Mouse (Mus musculus): ENCODE data around the gene Eif1. TPM values are rescaled to one million over a fixed set of nuclear protein-coding genes. Genes with fewer than 3 reads are reported as not detected.
"Not testable (repeated sequence)": the region's sequence is repeated elsewhere in the genome, so short reads cannot be mapped to it uniquely, and the experiment has no call there.

Gene Eif1
- polyA plus RNA-seq, 1 experiment from 2014 or later = 1,476 TPM

GRCm38 (mm10) chr11:100301292-100301691 lies 18.4 kb upstream of the Eif1 start:
- no peaks in the 10 kb centered on the region for H3K4me1 ChIP-seq (ENCODE audit: control insufficient read depth, insufficient read depth, low read length)
- H3K36me3 ChIP-seq (ENCODE audit: control insufficient read depth, insufficient read depth, low read length) = no peaks in the 10 kb centered on the region
- H3K27me3 ChIP-seq (ENCODE audit: control insufficient read depth, insufficient read depth, low read length) = no peaks in the 10 kb centered on the region
- H3K27ac ChIP-seq (replicated peaks; ENCODE audit: low read depth, low read length) = no peak overlapping the region
- H3K9me3 ChIP-seq (ENCODE audit: control insufficient read depth, low read length) = no peaks in the 10 kb centered on the region
- H3K4me3 ChIP-seq (replicated peaks; ENCODE audit: low read depth, low read length) = no peak overlapping the region
- DNase-seq (no peak), ATAC-seq (ENCODE audit: low FRiP score, low TSS enrichment) (no peak)
- no peak overlapping the region for H3K4me2 ChIP-seq (ENCODE audit: low read length)
- no peak overlapping the region for H3K9ac ChIP-seq (replicated peaks; ENCODE audit: low read length)
- 90% methylated on average over 5 of the region's 5 CpGs for WGBS

GRCm38 (mm10) chr11:100307900-100308299 lies 11.8 kb upstream of the Eif1 start:
- Histone ChIP-seq H3K4me1 (ENCODE audit: control insufficient read depth, insufficient read depth, low read length) (no peaks in the 10 kb centered on the region), H3K36me3 (ENCODE audit: control insufficient read depth, insufficient read depth, low read length) (no peaks in the 10 kb centered on the region), H3K9ac (replicated peaks; ENCODE audit: low read length) (no peak overlapping the region), H3K4me2 (ENCODE audit: low read length) (no peak overlapping the region), H3K9me3 (ENCODE audit: control insufficient read depth, low read length) (no peaks in the 10 kb centered on the region), H3K4me3 (replicated peaks; ENCODE audit: low read depth, low read length) (no peak overlapping the region), H3K27ac (replicated peaks; ENCODE audit: low read depth, low read length) (no peak overlapping the region), H3K27me3 (ENCODE audit: control insufficient read depth, insufficient read depth, low read length) (no peaks in the 10 kb centered on the region)
- DNase-seq = no peak
- 94% methylated on average over 5 of the region's 5 CpGs for WGBS
- no peak for ATAC-seq (ENCODE audit: low FRiP score, low TSS enrichment)

DNA sequence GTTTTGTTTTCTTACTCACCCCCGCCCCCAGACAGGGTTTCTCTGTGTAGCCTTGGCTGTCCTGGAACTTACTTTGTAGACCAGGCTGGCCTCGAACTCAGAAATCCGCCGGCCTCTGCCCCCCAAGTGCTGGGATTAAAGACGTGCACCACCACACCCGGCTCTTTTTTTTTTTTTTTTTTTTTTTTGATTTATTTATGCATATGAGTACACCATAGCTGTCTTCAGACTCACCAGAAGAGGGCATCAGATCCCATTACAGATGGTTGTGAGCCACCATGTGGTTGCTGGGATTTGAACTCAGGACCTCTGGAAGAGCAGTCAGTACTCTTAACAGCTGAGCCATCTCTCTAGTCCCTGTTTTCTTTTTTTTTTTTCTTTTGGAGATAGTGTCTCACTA lies 11.0 kb upstream of the Eif1 start:
- H3K27ac ChIP-seq (replicated peaks; ENCODE audit: low read depth, low read length); ATAC-seq (ENCODE audit: low FRiP score, low TSS enrichment); H3K27me3 ChIP-seq (ENCODE audit: control insufficient read depth, insufficient read depth, low read length); DNase-seq; H3K4me3 ChIP-seq (replicated peaks; ENCODE audit: low read depth, low read length); H3K36me3 ChIP-seq (ENCODE audit: control insufficient read depth, insufficient read depth, low read length); H3K9ac ChIP-seq (replicated peaks; ENCODE audit: low read length); H3K9me3 ChIP-seq (ENCODE audit: control insufficient read depth, low read length); H3K4me2 ChIP-seq (ENCODE audit: low read length); H3K4me1 ChIP-seq (ENCODE audit: control insufficient read depth, insufficient read depth, low read length): not testable (repeated sequence)
- 90% methylated on average over 6 of the region's 6 CpGs for WGBS

DNA sequence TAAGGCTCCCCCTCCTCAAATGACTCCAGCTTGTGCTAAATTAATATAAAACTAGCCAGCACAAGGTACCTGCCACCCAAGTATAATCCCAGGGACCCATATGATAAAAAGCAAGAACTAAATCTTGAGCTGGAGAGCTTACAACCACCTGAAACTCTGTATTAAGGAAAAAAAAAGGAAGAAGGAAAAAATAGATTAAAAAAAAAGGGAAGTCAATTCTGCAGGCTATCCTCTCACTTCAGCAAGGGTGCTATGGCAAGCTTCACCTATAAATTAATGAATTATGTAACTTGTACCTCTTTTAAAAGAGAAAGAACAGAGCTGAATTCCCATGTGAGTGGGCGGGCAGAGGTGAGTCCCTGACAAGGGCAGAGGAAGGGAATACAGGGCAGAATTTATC lies 8.0 kb upstream of the Eif1 start:
- H3K27ac ChIP-seq (replicated peaks; ENCODE audit: low read depth, low read length) = no peak overlapping the region
- no peak overlapping the region for H3K4me2 ChIP-seq (ENCODE audit: low read length)
- no peaks in the 10 kb centered on the region for H3K4me1 ChIP-seq (ENCODE audit: control insufficient read depth, insufficient read depth, low read length)
- DNase-seq (no peak), ATAC-seq (ENCODE audit: low FRiP score, low TSS enrichment) (no peak)
- WGBS = 80% methylated on average over 1 of the region's 1 CpGs
- no peaks in the 10 kb centered on the region for H3K27me3 ChIP-seq (ENCODE audit: control insufficient read depth, insufficient read depth, low read length)
- no peak overlapping the region for H3K4me3 ChIP-seq (replicated peaks; ENCODE audit: low read depth, low read length)
- no peaks in the 10 kb centered on the region for H3K36me3 ChIP-seq (ENCODE audit: control insufficient read depth, insufficient read depth, low read length)
- H3K9ac ChIP-seq (replicated peaks; ENCODE audit: low read length) = no peak overlapping the region
- no peaks in the 10 kb centered on the region for H3K9me3 ChIP-seq (ENCODE audit: control insufficient read depth, low read length)

DNA sequence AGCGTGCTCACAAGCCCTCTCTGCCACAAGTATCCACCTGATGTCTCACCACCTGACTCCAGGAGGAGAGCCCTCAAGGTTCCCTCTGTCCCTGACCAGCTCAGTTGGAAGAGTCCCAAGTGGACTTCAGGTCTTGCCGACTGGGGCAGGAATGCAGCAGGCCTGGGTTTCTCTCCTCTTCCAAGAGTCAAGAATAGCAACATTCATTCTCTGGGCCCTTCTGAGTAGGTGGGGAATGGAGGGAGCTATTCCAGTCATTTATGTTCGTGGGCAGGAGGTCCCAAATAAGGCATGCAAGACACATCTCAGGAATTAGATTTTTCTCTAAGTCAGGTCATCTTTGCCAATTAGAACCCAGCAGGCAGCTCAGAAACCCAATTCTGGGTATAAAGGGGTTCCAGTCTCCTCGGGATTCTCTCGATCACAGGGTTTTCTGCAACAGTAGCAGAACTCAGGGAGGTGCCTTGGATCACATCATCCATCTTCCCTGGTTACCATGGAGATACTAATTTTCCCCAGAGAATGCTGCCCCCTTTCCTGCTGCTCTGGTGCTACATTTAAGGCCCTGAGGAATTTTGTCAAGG lies 7.5 kb upstream of the Eif1 start:
- Histone ChIP-seq H3K4me1 (ENCODE audit: control insufficient read depth, insufficient read depth, low read length) (no peaks in the 10 kb centered on the region), H3K4me2 (ENCODE audit: low read length) (no peak overlapping the region), H3K9ac (replicated peaks; ENCODE audit: low read length) (no peak overlapping the region), H3K4me3 (replicated peaks; ENCODE audit: low read depth, low read length) (no peak overlapping the region), H3K27me3 (ENCODE audit: control insufficient read depth, insufficient read depth, low read length) (no peaks in the 10 kb centered on the region), H3K9me3 (ENCODE audit: control insufficient read depth, low read length) (no peaks in the 10 kb centered on the region), H3K36me3 (ENCODE audit: control insufficient read depth, insufficient read depth, low read length) (no peaks in the 10 kb centered on the region), H3K27ac (replicated peaks; ENCODE audit: low read depth, low read length) (no peak overlapping the region)
- DNase-seq = no peak
- 34% methylated on average over 5 of the region's 5 CpGs for whole genome bisulfite sequencing
- ATAC-seq (ENCODE audit: low FRiP score, low TSS enrichment) = no peak

GRCm38 (mm10) chr11:100313424-100313823 lies 6.3 kb upstream of the Eif1 start:
- Histone ChIP-seq H3K4me1 (ENCODE audit: control insufficient read depth, insufficient read depth, low read length) (no peaks in the 10 kb centered on the region), H3K4me2 (ENCODE audit: low read length) (no peak overlapping the region), H3K9me3 (ENCODE audit: control insufficient read depth, low read length) (no peaks in the 10 kb centered on the region), H3K4me3 (replicated peaks; ENCODE audit: low read depth, low read length) (no peak overlapping the region), H3K36me3 (ENCODE audit: control insufficient read depth, insufficient read depth, low read length) (no peaks in the 10 kb centered on the region), H3K9ac (replicated peaks; ENCODE audit: low read length) (no peak overlapping the region), H3K27ac (replicated peaks; ENCODE audit: low read depth, low read length) (no peak overlapping the region), H3K27me3 (ENCODE audit: control insufficient read depth, insufficient read depth, low read length) (no peaks in the 10 kb centered on the region)
- ATAC-seq (ENCODE audit: low FRiP score, low TSS enrichment) = no peak
- DNase-seq = no peak
- WGBS = 92% methylated on average over 6 of the region's 6 CpGs

- H3K27me3 ChIP-seq (ENCODE audit: control insufficient read depth, insufficient read depth, low read length) = no peaks in the 10 kb centered on the region
- ATAC-seq (ENCODE audit: low FRiP score, low TSS enrichment) (no peak), DNase-seq (no peak)
- H3K9ac ChIP-seq (replicated peaks; ENCODE audit: low read length) = no peak overlapping the region
- peaks cover 3% of the 10 kb centered on the region; the same call in 1 of the 2 replicates for H3K4me1 ChIP-seq (ENCODE audit: control insufficient read depth, insufficient read depth, low read length)
- H3K4me2 ChIP-seq (ENCODE audit: low read length) = no peak overlapping the region
- no peaks in the 10 kb centered on the region for H3K36me3 ChIP-seq (ENCODE audit: control insufficient read depth, insufficient read depth, low read length)
- 90% methylated on average over 5 of the region's 5 CpGs for WGBS
- no peak overlapping the region for H3K27ac ChIP-seq (replicated peaks; ENCODE audit: low read depth, low read length)
- no peak overlapping the region for H3K4me3 ChIP-seq (replicated peaks; ENCODE audit: low read depth, low read length)
- no peaks in the 10 kb centered on the region for H3K9me3 ChIP-seq (ENCODE audit: control insufficient read depth, low read length)
Observed at GRCm38 (mm10) chr11:100315439-100315838, 4.2 kb upstream of the Eif1 start.

DNA sequence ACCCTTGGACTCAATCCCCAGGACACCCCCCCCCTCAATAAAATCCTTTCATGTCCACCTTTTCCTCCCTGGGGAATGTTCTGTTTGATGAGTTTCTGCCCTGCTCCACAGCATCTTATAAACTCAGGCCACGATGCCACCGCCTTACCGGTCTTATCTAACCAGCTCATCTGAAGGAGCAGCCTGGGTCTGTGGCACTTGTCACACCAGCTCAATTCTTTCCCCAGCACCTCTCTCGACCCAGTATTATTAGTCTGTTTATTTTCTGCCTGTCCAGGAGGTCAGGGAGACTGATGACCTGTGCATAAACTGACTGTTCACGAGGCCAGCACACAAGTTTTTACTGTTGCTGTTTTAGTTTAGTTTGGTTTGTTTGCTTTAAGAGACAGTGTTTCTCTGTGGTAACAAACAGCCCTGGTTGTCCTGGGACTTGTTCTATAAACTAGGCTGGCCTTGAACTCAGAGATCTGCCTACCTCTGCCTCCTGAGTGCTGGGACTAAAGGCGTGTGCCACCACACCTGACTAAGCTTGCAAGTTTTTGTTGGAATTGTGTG lies 1.8 kb upstream of the Eif1 start:
- 81% methylated on average over 6 of the region's 6 CpGs for WGBS
- ATAC-seq (ENCODE audit: low FRiP score, low TSS enrichment) = no peak
- DNase-seq = no peak
- Histone ChIP-seq H3K36me3 (ENCODE audit: control insufficient read depth, insufficient read depth, low read length) (peaks cover 18% of the 10 kb centered on the region), H3K4me2 (ENCODE audit: low read length) (no peak overlapping the region), H3K9ac (replicated peaks; ENCODE audit: low read length) (no peak overlapping the region), H3K4me1 (ENCODE audit: control insufficient read depth, insufficient read depth, low read length) (peaks cover 7% of the 10 kb centered on the region; the same call in 1 of the 2 replicates), H3K27ac (replicated peaks; ENCODE audit: low read depth, low read length) (no peak overlapping the region), H3K4me3 (replicated peaks; ENCODE audit: low read depth, low read length) (no peak overlapping the region), H3K9me3 (ENCODE audit: control insufficient read depth, low read length) (no peaks in the 10 kb centered on the region), H3K27me3 (ENCODE audit: control insufficient read depth, insufficient read depth, low read length) (no peaks in the 10 kb centered on the region)
